Mouse (Mus musculus) G1E (cell line): ENCODE measurements around the gene Cox7a2.

Source experiments
- CTCF ChIP-seq: IDR thresholded peaks from 2 replicates; pipeline ENCODE4 v1.5.1; 2012; ENCODE audit warnings: low read depth, low read length, inconsistent platforms, mixed read lengths
- GATA1 ChIP-seq: IDR thresholded peaks from 2 replicates; pipeline ENCODE4 v1.6.1; 2012; ENCODE audit warnings: borderline replicate concordance, low read length, inconsistent platforms, mixed read lengths
- POLR2AphosphoS5 ChIP-seq: IDR thresholded peaks from 2 replicates; pipeline ENCODE4 v1.6.1; 2012; ENCODE audit warnings: low read depth, low read length, inconsistent platforms; ENCODE audit not compliant: insufficient replicate concordance
- TAL1 ChIP-seq: conservative IDR thresholded peaks from 2 replicates; pipeline ENCODE4 v1.6.1; 2012; ENCODE audit warnings: low read depth, low read length, inconsistent platforms, mixed read lengths

DNA sequence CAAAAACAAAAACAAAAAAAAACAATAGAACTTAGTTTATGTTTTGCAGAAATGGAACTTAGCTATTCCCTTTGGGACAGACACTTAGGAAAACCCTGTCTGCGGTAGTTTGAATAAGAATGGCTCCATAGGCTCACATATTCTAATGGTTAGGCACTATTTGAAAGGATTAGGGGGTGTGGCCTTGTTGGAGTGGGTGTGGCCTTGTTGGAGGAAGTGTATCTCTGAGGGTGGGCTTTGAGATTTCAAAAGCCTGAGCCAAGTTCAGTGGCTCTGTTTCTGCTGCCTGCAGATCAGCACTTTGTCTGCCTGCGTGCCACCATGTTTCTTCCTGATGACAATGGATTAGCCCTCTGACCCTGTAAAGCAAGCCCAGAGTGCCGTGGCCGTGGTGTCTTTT lies 14.6 kb downstream of the Cox7a2 start:
- TF ChIP-seq CTCF: no peak
- TF ChIP-seq GATA1: no peak
- TF ChIP-seq POLR2AphosphoS5: no peak
- TF ChIP-seq TAL1: no peak
